Mouse (Mus musculus): ENCODE measurements around the gene Med29.

GRCm38 (mm10) chr7:28367663-28368275, 24.7 kb downstream of the Med29 start:
- TF ChIP-seq CTCF (IDR thresholded peaks at IDR 0.05; ENCODE audit: low read depth) = no peak
- no peak for TF ChIP-seq EP300 (IDR thresholded peaks at IDR 0.05; ENCODE audit: low read depth)
